Mouse (Mus musculus): ENCODE data around the gene Znrf1.
A peak's percentile ranks its signal among the peaks of the same experiment; 100 is the strongest.
"Not testable (repeated sequence)": the region's sequence is repeated elsewhere in the genome, so short reads cannot be mapped to it uniquely, and the experiment has no call there.

The Znrf1 gene

GRCm38 (mm10) chr8:111536031-111536977, at the start of gene Znrf1:
Gene Znrf1 (plus strand): TSS chr8:111536097.
- DNase-seq (ENCODE audit: low spot score): peak; percentile 87

GRCm38 (mm10) chr8:111490034-111490591, 45.8 kb upstream of the Znrf1 start:
- DNase-seq (ENCODE audit: low spot score): no peak

GRCm38 (mm10) chr8:111491191-111491590, 44.7 kb upstream of the Znrf1 start:
- DNase-seq (ENCODE audit: low spot score): no peak

- DNase-seq (ENCODE audit: low spot score): no peak
Observed at GRCm38 (mm10) chr8:111492508-111492907, 43.4 kb upstream of the Znrf1 start.

GRCm38 (mm10) chr8:111493176-111493575, 42.7 kb upstream of the Znrf1 start:
- DNase-seq (ENCODE audit: low spot score): no peak

GRCm38 (mm10) chr8:111496326-111496725, 39.6 kb upstream of the Znrf1 start:
- no peak for DNase-seq (ENCODE audit: low spot score)

- DNase-seq (ENCODE audit: low spot score): not testable (repeated sequence)
Observed at GRCm38 (mm10) chr8:111498249-111498648, 37.6 kb upstream of the Znrf1 start.

- no peak for DNase-seq (ENCODE audit: low spot score)
Observed at GRCm38 (mm10) chr8:111501724-111502464, 34.0 kb upstream of the Znrf1 start.

- no peak for DNase-seq (ENCODE audit: low spot score)
Observed at GRCm38 (mm10) chr8:111508566-111508965, 27.3 kb upstream of the Znrf1 start.

GRCm38 (mm10) chr8:111509278-111509677, 26.6 kb upstream of the Znrf1 start:
- DNase-seq (ENCODE audit: low spot score): no peak

GRCm38 (mm10) chr8:111510401-111510800, 25.5 kb upstream of the Znrf1 start:
- no peak for DNase-seq (ENCODE audit: low spot score)

GRCm38 (mm10) chr8:111512941-111513340, 23.0 kb upstream of the Znrf1 start:
- DNase-seq (ENCODE audit: low spot score): no peak

GRCm38 (mm10) chr8:111513446-111513845, 22.5 kb upstream of the Znrf1 start:
- DNase-seq (ENCODE audit: low spot score): no peak

- DNase-seq (ENCODE audit: low spot score): no peak
Observed at GRCm38 (mm10) chr8:111516451-111517035, 19.4 kb upstream of the Znrf1 start.

GRCm38 (mm10) chr8:111517466-111517865, 18.4 kb upstream of the Znrf1 start:
- DNase-seq (ENCODE audit: low spot score): no peak

GRCm38 (mm10) chr8:111521713-111522429, 14.0 kb upstream of the Znrf1 start, which contains the start of gene Wdr59:
Gene Wdr59 (minus strand): TSS chr8:111522092.
- peak; percentile 100 for DNase-seq (ENCODE audit: low spot score)

GRCm38 (mm10) chr8:111526403-111527024, 9.4 kb upstream of the Znrf1 start:
- no peak for DNase-seq (ENCODE audit: low spot score)

- no peak for DNase-seq (ENCODE audit: low spot score)
Observed at GRCm38 (mm10) chr8:111527149-111527548, 8.7 kb upstream of the Znrf1 start.

- no peak for DNase-seq (ENCODE audit: low spot score)
Observed at GRCm38 (mm10) chr8:111528071-111528470, 7.8 kb upstream of the Znrf1 start.

- DNase-seq (ENCODE audit: low spot score): no peak
Observed at GRCm38 (mm10) chr8:111531191-111531590, 4.7 kb upstream of the Znrf1 start.

GRCm38 (mm10) chr8:111531621-111532020, 4.3 kb upstream of the Znrf1 start:
- DNase-seq (ENCODE audit: low spot score): no peak
